Mouse (Mus musculus): ENCODE data around the gene Pkn1. TPM values are rescaled to one million over a fixed set of nuclear protein-coding genes. Genes with fewer than 3 reads are reported as not detected.

Pkn1 gene
- polyA plus RNA-seq, 1 experiment from 2014 or later: 31.8 TPM

- no peak for ATAC-seq (ENCODE audit: low read depth)
- WGBS: 90% methylated on average over 8 of the region's 8 CpGs
- H3K27ac ChIP-seq (ENCODE audit: low read length): no peak overlapping the region
- H3K9ac ChIP-seq (ENCODE audit: low read length): no peak overlapping the region
- H3K36me3 ChIP-seq (ENCODE audit: control insufficient read depth, insufficient read depth, low read length): peaks cover 56% of the 10 kb centered on the region
- H3K27me3 ChIP-seq (ENCODE audit: control insufficient read depth, insufficient read depth, low read depth, low read length): no peaks in the 10 kb centered on the region
- H3K4me2 ChIP-seq (ENCODE audit: low read depth, low read length): no peak overlapping the region
- H3K4me3 ChIP-seq (ENCODE audit: low read length): no peak overlapping the region
- H3K4me1 ChIP-seq (replicated peaks; ENCODE audit: control insufficient read depth, insufficient read depth, low read length): no peaks in the 10 kb centered on the region
- no peaks in the 10 kb centered on the region for H3K9me3 ChIP-seq (ENCODE audit: control insufficient read depth, low read length)
These were observed 26.6 kb upstream of the Pkn1 start for GRCm38 (mm10) chr8:83725521-83726102.

- peaks cover 59% of the 10 kb centered on the region for H3K36me3 ChIP-seq (ENCODE audit: control insufficient read depth, insufficient read depth, low read length)
- WGBS: 42% methylated on average over 15 of the region's 15 CpGs
- no peak overlapping the region for H3K27ac ChIP-seq (ENCODE audit: low read length)
- H3K27me3 ChIP-seq (ENCODE audit: control insufficient read depth, insufficient read depth, low read depth, low read length): no peaks in the 10 kb centered on the region
- ATAC-seq (ENCODE audit: low read depth): peak; percentile 74
- no peak overlapping the region for H3K9ac ChIP-seq (ENCODE audit: low read length)
- no peak overlapping the region for H3K4me3 ChIP-seq (ENCODE audit: low read length)
- H3K4me2 ChIP-seq (ENCODE audit: low read depth, low read length): no peak overlapping the region
- H3K4me1 ChIP-seq (replicated peaks; ENCODE audit: control insufficient read depth, insufficient read depth, low read length): no peaks in the 10 kb centered on the region
- no peaks in the 10 kb centered on the region for H3K9me3 ChIP-seq (ENCODE audit: control insufficient read depth, low read length)
These were observed 25.9 kb upstream of the Pkn1 start for GRCm38 (mm10) chr8:83724697-83725482.

- WGBS: 63% methylated on average over 11 of the region's 11 CpGs
- Histone ChIP-seq H3K4me2 (ENCODE audit: low read depth, low read length) (no peak overlapping the region), H3K9ac (ENCODE audit: low read length) (no peak overlapping the region), H3K36me3 (ENCODE audit: control insufficient read depth, insufficient read depth, low read length) (peaks cover 61% of the 10 kb centered on the region), H3K27me3 (ENCODE audit: control insufficient read depth, insufficient read depth, low read depth, low read length) (no peaks in the 10 kb centered on the region), H3K27ac (ENCODE audit: low read length) (no peak overlapping the region), H3K4me1 (replicated peaks; ENCODE audit: control insufficient read depth, insufficient read depth, low read length) (no peaks in the 10 kb centered on the region), H3K9me3 (ENCODE audit: control insufficient read depth, low read length) (no peaks in the 10 kb centered on the region), H3K4me3 (ENCODE audit: low read length) (no peak overlapping the region)
- no peak; the same call in 1 of the 2 replicates for ATAC-seq (ENCODE audit: low read depth)
These were observed 24.6 kb upstream of the Pkn1 start for GRCm38 (mm10) chr8:83723447-83724083.

GRCm38 (mm10) chr8:83722631-83723030 lies 23.7 kb upstream of the Pkn1 start:
- no peak overlapping the region for H3K4me2 ChIP-seq (ENCODE audit: low read depth, low read length)
- no peak for ATAC-seq (ENCODE audit: low read depth)
- H3K36me3 ChIP-seq (ENCODE audit: control insufficient read depth, insufficient read depth, low read length): peaks cover 58% of the 10 kb centered on the region
- WGBS: 86% methylated on average over 12 of the region's 12 CpGs
- no peak overlapping the region for H3K9ac ChIP-seq (ENCODE audit: low read length)
- no peak overlapping the region for H3K4me3 ChIP-seq (ENCODE audit: low read length)
- no peaks in the 10 kb centered on the region for H3K4me1 ChIP-seq (replicated peaks; ENCODE audit: control insufficient read depth, insufficient read depth, low read length)
- no peak overlapping the region for H3K27ac ChIP-seq (ENCODE audit: low read length)
- no peaks in the 10 kb centered on the region for H3K9me3 ChIP-seq (ENCODE audit: control insufficient read depth, low read length)
- H3K27me3 ChIP-seq (ENCODE audit: control insufficient read depth, insufficient read depth, low read depth, low read length): no peaks in the 10 kb centered on the region

- Histone ChIP-seq H3K27ac (ENCODE audit: low read length) (peak overlapping the region; percentile 42), H3K9ac (ENCODE audit: low read length) (no peak overlapping the region), H3K9me3 (ENCODE audit: control insufficient read depth, low read length) (no peaks in the 10 kb centered on the region), H3K27me3 (ENCODE audit: control insufficient read depth, insufficient read depth, low read depth, low read length) (no peaks in the 10 kb centered on the region), H3K36me3 (ENCODE audit: control insufficient read depth, insufficient read depth, low read length) (peaks cover 58% of the 10 kb centered on the region), H3K4me1 (replicated peaks; ENCODE audit: control insufficient read depth, insufficient read depth, low read length) (peaks cover 6% of the 10 kb centered on the region), H3K4me2 (ENCODE audit: low read depth, low read length) (no peak overlapping the region), H3K4me3 (ENCODE audit: low read length) (no peak overlapping the region)
- 76% methylated on average over 25 of the region's 25 CpGs for WGBS
- peak; percentile 62 for ATAC-seq (ENCODE audit: low read depth)
These were observed 22.5 kb upstream of the Pkn1 start for GRCm38 (mm10) chr8:83721405-83722025.

- Histone ChIP-seq H3K4me2 (ENCODE audit: low read depth, low read length) (no peak overlapping the region), H3K27me3 (ENCODE audit: control insufficient read depth, insufficient read depth, low read depth, low read length) (no peaks in the 10 kb centered on the region), H3K4me3 (ENCODE audit: low read length) (no peak overlapping the region), H3K4me1 (replicated peaks; ENCODE audit: control insufficient read depth, insufficient read depth, low read length) (peaks cover 13% of the 10 kb centered on the region), H3K9me3 (ENCODE audit: control insufficient read depth, low read length) (no peaks in the 10 kb centered on the region), H3K27ac (ENCODE audit: low read length) (no peak overlapping the region), H3K9ac (ENCODE audit: low read length) (no peak overlapping the region), H3K36me3 (ENCODE audit: control insufficient read depth, insufficient read depth, low read length) (peaks cover 45% of the 10 kb centered on the region)
- no peak for ATAC-seq (ENCODE audit: low read depth)
- 66% methylated on average over 2 of the region's 2 CpGs for WGBS
These were observed 20.7 kb upstream of the Pkn1 start for GRCm38 (mm10) chr8:83719693-83720092.

- Histone ChIP-seq H3K9me3 (ENCODE audit: control insufficient read depth, low read length) (no peaks in the 10 kb centered on the region), H3K4me2 (ENCODE audit: low read depth, low read length) (no peak overlapping the region), H3K27me3 (ENCODE audit: control insufficient read depth, insufficient read depth, low read depth, low read length) (no peaks in the 10 kb centered on the region), H3K4me1 (replicated peaks; ENCODE audit: control insufficient read depth, insufficient read depth, low read length) (peaks cover 13% of the 10 kb centered on the region), H3K9ac (ENCODE audit: low read length) (no peak overlapping the region), H3K4me3 (ENCODE audit: low read length) (no peak overlapping the region), H3K36me3 (ENCODE audit: control insufficient read depth, insufficient read depth, low read length) (peaks cover 41% of the 10 kb centered on the region), H3K27ac (ENCODE audit: low read length) (no peak overlapping the region)
- 77% methylated on average over 2 of the region's 2 CpGs for WGBS
- no peak for ATAC-seq (ENCODE audit: low read depth)
These were observed 20.1 kb upstream of the Pkn1 start for GRCm38 (mm10) chr8:83719048-83719447.

GRCm38 (mm10) chr8:83716563-83716962 lies 17.6 kb upstream of the Pkn1 start:
- Histone ChIP-seq H3K27me3 (ENCODE audit: control insufficient read depth, insufficient read depth, low read depth, low read length) (no peaks in the 10 kb centered on the region), H3K4me3 (ENCODE audit: low read length) (peak overlapping the region; percentile 97), H3K9me3 (ENCODE audit: control insufficient read depth, low read length) (no peaks in the 10 kb centered on the region), H3K9ac (ENCODE audit: low read length) (peak overlapping the region; percentile 94), H3K4me1 (replicated peaks; ENCODE audit: control insufficient read depth, insufficient read depth, low read length) (peaks cover 13% of the 10 kb centered on the region), H3K27ac (ENCODE audit: low read length) (no peak overlapping the region), H3K36me3 (ENCODE audit: control insufficient read depth, insufficient read depth, low read length) (peaks cover 18% of the 10 kb centered on the region), H3K4me2 (ENCODE audit: low read depth, low read length) (peak overlapping the region; percentile 88)
- 57% methylated on average over 2 of the region's 2 CpGs for WGBS
- ATAC-seq (ENCODE audit: low read depth): no peak

- H3K4me1 ChIP-seq (replicated peaks; ENCODE audit: control insufficient read depth, insufficient read depth, low read length): peaks cover 13% of the 10 kb centered on the region
- WGBS: under 1% methylated on average over 17 of the region's 17 CpGs
- ATAC-seq (ENCODE audit: low read depth): no peak
- no peaks in the 10 kb centered on the region for H3K9me3 ChIP-seq (ENCODE audit: control insufficient read depth, low read length)
- H3K9ac ChIP-seq (ENCODE audit: low read length): peak overlapping the region; percentile 94
- H3K36me3 ChIP-seq (ENCODE audit: control insufficient read depth, insufficient read depth, low read length): peaks cover 10% of the 10 kb centered on the region
- peak overlapping the region; percentile 97 for H3K4me3 ChIP-seq (ENCODE audit: low read length)
- H3K4me2 ChIP-seq (ENCODE audit: low read depth, low read length): peak overlapping the region; percentile 88
- peak overlapping the region; percentile 93; the same call in 1 of the 2 replicates for H3K27ac ChIP-seq (ENCODE audit: low read length)
- no peaks in the 10 kb centered on the region for H3K27me3 ChIP-seq (ENCODE audit: control insufficient read depth, insufficient read depth, low read depth, low read length)
These were observed 16.8 kb upstream of the Pkn1 start for GRCm38 (mm10) chr8:83715771-83716170.

Measured in lung, embryonic 16.5 days (tissue).